Mouse (Mus musculus): ENCODE data around the gene Fbxw24.
A peak's percentile ranks its signal among the peaks of the same experiment; 100 is the strongest.
"Not testable (repeated sequence)": the region's sequence is repeated elsewhere in the genome, so short reads cannot be mapped to it uniquely, and the experiment has no call there.

Gene Fbxw24

DNA sequence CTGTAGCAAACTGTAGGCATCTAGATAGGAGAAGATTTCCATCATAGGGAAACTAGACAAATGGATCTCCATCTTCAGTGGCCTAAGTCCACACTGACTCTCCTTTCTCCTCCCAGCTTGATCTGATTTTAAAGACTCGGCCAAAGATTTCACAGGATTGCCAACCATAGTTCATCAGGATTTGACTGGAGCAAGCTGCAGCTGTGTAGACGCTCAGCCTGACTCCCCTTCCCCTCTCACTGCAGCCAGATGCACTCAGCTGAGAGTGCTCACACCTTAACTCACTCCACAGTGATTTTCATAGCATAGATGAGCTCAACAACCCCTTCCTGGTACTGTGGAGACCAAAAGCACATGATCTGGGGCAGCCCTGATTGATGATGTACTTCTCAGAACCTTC, at the start of gene Fbxw24:
Fbxw24 (minus strand) TSS at position 101 of the 400 bp plus-strand sequence.
- not testable (repeated sequence) for DNase-seq

DNA sequence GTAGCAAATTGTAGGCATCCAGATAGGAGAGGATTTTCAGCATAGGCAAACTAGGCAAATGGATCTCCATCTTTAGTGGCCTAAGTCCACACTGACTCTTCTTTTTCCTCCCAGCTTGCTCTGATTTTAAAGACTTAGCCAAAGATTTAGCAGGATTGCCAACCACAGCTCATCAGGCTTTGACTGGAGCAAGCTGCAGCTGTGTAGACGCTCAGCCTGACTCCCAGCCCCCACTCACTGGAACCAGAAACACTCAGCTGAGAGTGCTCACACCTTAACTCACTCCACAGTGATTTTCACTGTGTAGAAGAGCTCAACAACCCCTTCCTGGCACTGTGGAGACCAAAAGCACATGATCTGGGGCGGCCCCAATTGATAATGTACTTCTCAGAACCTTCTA, 38.7 kb upstream of the Fbxw24 start, which contains the start of gene Fbxw25:
Fbxw25 (minus strand) TSS at position 101 of the 400 bp plus-strand sequence.
- not testable (repeated sequence) for DNase-seq

- DNase-seq = not testable (repeated sequence)
Observed at GRCm38 (mm10) chr9:109606837-109607236, 19.0 kb downstream of the Fbxw24 start.

DNA sequence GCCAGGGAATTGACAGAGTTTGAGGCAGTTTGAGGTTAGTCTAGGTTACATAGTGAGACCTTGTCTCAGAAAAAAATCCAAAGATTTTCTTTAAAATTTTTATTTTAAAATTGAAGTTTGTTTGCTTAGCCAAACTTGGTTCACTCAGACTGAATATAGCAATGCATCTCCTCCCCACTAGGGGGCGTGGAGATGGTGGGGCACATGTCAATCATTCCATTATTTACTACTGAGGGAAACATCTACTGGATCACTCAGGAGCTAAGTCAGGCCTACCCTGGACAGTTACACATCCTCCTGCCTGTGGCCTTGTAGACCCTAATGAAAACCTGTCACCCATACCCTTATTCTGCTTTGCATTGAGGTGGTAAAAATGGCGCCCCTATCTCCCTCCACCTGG, 23.7 kb downstream of the Fbxw24 start:
- peak; percentile 7 for DNase-seq

DNA sequence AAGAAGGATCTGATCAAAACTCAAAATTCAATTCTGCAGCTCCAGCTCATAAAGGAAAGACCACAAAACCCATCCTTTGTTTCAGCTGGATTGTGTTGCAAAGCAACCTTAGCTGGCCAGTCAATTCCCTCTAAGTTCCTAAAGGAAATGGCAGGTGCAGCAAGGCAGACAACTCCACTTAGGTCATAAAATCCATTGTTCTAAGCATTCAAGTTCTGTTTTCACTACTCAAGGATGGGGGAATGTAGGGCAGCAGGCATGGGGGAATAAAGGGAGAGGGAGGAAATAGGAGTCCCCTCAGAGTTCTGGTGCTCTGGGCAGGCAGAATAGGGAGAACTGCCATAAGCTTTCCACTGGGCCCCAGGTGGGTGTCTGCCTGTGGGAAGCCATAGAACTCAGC, 28.6 kb downstream of the Fbxw24 start:
- DNase-seq = no peak

DNA sequence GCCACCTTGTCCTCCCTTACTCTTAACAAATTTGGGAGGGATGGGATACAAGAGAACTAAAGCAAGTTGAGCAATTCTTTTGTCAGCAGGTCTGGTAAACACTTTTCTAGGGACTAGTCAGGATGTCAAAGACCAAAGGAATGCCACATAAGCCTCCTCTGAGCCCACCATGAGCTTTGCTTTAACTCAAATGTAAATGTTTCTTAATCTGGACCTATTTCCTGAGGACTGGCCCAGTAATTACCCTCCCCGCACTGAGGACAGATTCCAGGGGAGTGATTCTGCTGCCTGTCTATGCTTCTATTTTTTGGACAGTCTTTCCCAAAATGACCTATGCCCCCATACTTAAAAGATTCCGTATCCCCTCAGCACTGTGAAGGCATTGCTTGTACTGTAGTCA, 31.0 kb downstream of the Fbxw24 start:
- no peak for DNase-seq

DNA sequence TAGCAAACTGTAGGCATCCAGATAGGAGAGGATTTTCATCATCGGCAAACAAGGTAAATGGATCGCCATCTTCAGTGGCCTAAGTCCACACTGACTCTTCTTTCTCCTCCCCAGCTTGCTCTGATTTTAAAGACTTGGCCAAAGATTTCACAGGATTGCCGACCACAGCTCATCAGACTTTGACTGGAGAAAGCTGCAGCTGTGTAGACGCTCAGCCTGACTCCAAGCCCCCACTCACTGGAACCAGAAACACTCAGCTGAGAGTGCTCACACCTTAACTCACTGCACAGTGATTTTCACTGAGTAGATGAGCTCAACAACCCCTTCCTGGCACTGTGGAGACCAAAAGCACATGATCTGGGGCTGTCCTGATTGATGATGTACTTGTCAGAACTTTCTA, 57.7 kb downstream of the Fbxw24 start, which contains the start of gene Fbxw15:
Fbxw15 (minus strand) TSS at position 101 of the 400 bp plus-strand sequence.
- DNase-seq = not testable (repeated sequence)

- DNase-seq = no peak
Observed at GRCm38 (mm10) chr9:109565546-109565945, 60.3 kb downstream of the Fbxw24 start.

GRCm38 (mm10) chr9:109562106-109562505, 63.8 kb downstream of the Fbxw24 start:
- not testable (repeated sequence) for DNase-seq

- no peak for DNase-seq
Observed at GRCm38 (mm10) chr9:109552483-109552882, 73.4 kb downstream of the Fbxw24 start.

Measured in thymus, postnatal 14 days (tissue).